Mouse (Mus musculus) liver, adult (tissue): ENCODE measurements around the gene Hist1h4a.
"Not testable (repeated sequence)": the region's sequence is repeated elsewhere in the genome, so short reads cannot be mapped to it uniquely, and the experiment has no call there.

ENCODE experiments used
- GATA4 ChIP-seq: IDR thresholded peaks from 2 replicates; pipeline ENCODE4 v1.6.1; 2014; ENCODE audit warnings: mild to moderate bottlenecking, low read length; ENCODE audit not compliant: insufficient replicate concordance

Hist1h4a gene

GRCm38 (mm10) chr13:23763242-23763585, 2.2 kb upstream of the Hist1h4a start:
- TF ChIP-seq GATA4: no peak

DNA sequence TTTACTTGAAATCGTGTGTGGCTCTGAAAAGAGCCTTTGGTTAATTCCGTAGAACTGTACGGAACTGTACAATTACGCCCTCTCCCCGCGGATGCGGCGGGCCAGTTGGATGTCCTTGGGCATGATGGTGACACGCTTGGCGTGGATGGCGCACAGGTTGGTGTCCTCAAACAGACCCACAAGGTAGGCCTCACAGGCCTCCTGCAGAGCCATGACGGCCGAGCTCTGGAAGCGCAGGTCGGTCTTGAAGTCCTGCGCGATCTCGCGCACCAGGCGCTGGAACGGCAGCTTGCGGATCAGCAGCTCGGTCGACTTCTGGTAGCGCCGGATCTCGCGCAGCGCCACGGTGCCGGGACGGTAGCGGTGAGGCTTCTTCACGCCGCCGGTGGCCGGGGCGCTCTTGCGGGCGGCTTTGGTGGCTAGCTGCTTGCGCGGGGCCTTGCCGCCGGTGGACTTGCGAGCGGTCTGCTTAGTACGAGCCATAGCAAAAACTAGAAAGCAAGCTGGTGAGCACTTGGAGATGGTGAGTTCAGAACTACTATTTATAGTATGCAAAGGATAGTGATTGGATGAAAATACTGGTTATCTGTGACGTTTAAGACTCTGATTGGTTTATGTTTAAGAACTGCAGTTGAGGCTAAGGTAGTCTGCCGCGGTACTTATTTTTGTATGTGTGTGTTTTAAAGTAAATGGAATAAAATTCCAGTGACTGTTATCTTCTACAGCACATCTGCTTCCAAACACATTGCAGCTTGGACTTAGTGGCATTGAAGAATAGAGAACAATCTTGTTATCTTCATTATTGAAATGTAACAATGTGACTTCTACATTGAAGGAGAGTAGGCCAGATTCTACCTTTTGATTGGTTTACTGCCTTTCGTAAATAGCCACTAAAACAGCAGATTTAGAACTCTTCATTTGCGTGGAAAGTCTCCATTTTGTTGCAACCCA, 1.1 kb upstream of the Hist1h4a start, which contains the start of gene Hist1h3a:
TSS of gene Hist1h3a (minus strand) at position 516 of the 951 bp plus-strand sequence.
- not testable (repeated sequence) for TF ChIP-seq GATA4

DNA sequence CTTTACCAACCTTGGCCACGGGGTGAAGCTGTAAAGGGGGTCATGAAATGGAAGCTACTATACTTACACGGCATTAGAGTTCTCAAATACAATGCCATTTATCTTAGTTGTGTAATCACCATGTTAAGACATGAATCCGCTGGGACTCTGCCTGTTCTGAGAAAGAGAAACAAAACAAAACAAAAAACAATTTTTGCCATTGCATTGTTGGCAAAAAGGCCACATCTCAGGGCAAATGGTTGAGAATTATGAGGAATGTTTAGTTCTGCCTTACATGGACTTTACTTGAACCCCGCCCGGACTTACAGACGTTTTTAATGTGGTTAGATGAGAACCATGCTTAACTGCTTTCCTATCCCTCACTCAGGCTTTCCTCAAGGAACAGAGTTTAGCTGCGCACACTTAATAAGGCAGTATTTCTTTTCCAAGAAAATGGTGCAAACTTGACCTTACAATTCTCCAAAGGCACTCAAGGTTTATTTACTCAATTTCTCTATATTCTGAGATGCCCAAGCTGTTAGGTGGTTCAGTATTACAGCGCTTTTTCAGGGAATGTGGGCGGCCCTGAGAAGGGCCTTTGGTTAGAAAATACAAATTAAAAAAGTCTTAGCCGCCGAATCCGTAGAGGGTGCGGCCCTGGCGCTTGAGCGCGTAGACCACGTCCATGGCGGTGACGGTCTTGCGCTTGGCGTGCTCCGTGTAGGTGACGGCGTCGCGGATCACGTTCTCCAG, 624 bp downstream of the Hist1h4a start:
- TF ChIP-seq GATA4: no peak

DNA sequence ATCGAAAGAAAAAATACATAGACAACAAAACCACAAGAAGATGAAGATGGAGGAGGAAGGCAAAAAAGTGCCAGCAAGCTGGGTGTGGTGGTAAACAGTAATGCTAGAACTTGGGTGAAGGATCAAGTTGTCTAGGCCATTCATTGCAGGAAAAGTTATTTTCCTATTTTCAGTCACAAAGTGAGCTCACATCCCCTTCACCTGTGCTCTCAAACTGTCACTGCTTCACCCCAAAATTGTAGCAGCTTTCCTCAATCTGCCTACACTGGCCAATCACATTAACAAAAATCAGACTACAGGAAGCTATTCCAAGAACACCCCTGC, 1.2 kb downstream of the Hist1h4a start:
- TF ChIP-seq GATA4: no peak

DNA sequence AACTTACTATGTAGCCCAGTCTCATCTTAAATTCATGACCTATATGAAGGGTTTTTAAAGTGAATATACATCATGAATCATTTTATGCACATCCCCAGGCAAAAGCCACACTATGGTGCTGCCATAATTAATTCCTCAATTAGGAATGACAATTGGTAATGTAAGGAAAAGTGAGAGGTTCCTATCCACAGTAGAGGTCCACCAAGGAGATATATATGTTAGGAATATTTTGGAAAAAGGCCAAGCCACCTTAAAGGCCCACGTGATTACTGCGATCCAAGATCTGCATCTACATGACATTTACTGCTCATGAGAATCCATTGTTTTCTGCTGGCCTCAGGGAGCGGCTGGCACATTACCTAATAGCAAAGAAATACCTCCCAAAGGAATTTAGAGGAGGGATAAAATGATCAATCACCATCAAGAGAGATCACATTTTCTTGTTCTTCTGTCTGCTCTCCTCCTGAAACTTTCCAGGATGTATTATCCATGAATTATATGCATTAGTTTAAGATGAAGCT, 1.7 kb downstream of the Hist1h4a start:
- TF ChIP-seq GATA4: no peak

GRCm38 (mm10) chr13:23757921-23758320, 3.1 kb downstream of the Hist1h4a start:
- TF ChIP-seq GATA4: no peak

GRCm38 (mm10) chr13:23757211-23757773, 3.7 kb downstream of the Hist1h4a start:
- no peak for TF ChIP-seq GATA4

DNA sequence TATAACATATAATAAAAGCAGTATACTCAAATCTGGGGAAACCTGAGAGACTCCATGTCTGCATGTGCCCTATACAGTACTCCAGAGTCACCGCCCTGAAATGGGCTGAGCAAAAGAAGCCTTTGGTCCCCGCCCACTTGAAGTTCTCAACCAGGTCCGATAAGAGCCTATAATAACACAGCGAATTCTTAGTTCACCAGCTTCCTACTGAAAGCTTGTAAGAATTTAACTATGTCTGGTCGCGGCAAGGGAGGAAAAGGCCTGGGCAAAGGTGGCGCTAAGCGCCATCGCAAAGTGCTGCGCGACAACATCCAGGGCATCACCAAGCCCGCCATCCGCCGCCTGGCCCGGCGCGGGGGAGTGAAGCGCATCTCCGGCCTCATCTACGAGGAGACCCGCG, 4.2 kb downstream of the Hist1h4a start, which contains the start of gene Hist1h4b:
TSS of gene Hist1h4b (plus strand) at position 224 of the 400 bp plus-strand sequence.
- no peak for TF ChIP-seq GATA4

DNA sequence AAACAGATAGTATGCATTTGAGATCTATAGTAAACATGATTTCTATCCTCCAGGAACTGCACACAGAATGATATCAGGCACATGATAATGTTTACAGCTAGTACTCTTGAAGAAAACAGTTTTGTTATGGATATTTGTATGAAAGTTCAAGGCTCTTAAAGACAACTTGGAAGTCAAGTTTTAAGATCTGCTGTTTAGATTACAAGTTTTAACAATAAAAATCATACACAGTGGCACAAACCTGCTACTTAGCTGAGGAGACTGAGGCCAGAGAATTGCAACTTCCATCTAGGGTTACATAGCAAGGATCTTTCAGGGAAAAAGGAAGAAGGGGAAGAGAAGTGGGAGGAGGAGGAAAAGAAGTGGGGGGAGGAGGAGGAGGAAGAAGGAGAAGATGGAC, 6.0 kb downstream of the Hist1h4a start:
- no peak for TF ChIP-seq GATA4

GRCm38 (mm10) chr13:23753314-23754078, 7.5 kb downstream of the Hist1h4a start:
- no peak for TF ChIP-seq GATA4

- TF ChIP-seq GATA4: no peak
Observed at GRCm38 (mm10) chr13:23752742-23753172, 8.3 kb downstream of the Hist1h4a start.

- not testable (repeated sequence) for TF ChIP-seq GATA4
Observed at GRCm38 (mm10) chr13:23752067-23752741, 8.8 kb downstream of the Hist1h4a start, which contains the start of gene Hist1h3b. Gene Hist1h3b (plus strand): TSS chr13:23752267.

DNA sequence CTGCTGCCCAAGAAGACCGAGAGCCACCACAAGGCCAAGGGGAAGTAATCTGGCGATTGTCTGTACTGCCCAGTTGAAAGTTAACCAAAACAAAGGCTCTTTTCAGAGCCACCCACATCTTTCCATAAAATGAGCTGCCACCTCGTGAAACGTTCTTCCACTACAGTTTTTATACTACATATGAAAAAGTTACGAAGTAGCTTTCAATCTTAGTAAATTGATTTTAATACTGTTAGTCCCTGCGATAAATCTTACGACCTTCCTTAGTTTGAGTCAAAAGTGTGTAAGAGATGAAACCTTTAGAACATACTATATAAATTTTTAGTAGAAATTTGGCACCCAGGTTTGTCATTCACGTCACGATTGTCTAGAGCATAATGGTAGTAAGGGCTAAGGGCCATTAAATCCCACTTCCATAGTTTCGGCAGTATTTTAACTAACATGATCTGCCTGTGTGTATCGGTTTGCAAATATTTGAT, 9.5 kb downstream of the Hist1h4a start:
- no peak for TF ChIP-seq GATA4
